Mouse (Mus musculus) cerebral cortex, adult 2 months (tissue): ENCODE measurements around the gene Eif5a.

Experiments
- WGBS: fragments of 180-500 bp; shearing (Covaris S2); methylation state at CpG from one replicate; pipeline ENCODE4 v1.1.7; 2018; 5-methylcytosine and 5-hydroxymethylcytosine counted together

Eif5a gene

DNA sequence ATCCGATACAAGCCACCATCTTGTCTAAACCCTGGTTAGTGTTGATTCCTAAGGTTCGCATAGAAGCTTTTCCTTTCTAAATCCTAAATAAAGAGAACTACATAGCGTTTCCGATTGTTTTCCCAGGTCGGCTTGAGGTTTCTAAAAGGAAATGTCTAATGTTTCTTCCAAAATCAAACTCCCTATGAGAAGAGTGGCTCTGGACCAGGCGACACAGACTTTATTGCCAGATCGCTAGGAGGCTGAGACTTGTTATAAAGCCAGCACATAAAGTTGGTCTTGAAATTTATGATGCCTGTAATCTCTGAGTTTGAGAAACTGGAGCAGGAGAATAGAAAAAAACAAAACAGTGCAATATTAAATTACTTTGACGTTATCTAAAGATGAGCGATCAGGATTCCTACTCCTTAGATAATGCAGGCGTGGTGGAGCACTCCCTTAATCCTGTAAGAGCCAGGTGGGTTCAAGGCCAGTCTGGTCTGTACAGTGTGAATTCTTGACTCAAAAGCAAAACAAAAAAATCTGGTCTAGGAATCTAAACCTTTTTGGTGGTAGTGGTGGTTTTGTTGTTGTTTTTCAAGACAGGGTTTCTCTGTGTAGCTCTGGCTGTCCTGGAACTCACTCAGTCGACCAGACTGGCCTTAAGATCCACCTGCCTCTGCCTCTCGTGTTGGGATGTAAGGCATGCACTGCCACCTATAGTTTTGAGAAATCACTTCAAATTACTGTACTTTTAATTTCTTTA is 426 bp upstream of the Eif5a start:
- WGBS, result 3% methylated on average over 12 of the region's 12 CpGs

DNA sequence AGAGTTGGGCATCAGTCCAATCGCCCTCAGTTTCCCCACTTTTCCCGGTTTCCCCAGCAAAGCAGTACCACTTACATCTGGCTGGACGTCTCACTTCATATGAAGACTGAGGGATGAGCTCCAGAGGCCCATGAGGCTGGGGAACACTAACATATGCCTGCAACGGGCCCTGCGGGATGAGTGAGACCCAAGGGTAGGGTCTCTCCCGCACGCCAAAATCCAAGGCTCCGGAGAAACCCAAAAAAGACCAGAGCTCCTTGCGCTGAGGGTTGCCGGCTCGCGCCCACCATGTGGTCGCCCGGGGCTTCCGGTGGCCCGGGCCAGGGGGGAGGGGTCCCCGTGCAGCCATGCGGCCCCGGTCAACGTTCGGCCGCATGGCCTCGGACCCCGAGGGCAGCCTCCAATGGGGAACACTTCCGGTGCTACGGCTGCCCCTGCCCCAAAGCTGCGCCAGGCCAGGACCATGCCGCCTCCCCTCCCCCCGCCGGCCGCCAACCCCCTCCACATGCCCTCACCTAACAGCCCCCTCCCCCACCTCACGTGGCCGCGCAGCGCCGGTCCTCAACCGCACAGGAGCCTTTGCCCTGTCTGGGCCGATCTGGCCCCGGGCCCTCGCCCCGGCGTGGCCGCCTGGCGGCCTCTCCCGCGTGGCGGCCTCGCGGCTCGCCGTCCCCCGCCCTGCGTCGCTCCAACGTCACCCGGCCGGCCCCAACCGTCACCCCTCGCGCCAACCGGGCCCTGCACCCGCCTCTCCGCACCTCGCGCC is 1.3 kb downstream of the Eif5a start:
- WGBS, result 1% methylated on average over 64 of the region's 65 CpGs

DNA sequence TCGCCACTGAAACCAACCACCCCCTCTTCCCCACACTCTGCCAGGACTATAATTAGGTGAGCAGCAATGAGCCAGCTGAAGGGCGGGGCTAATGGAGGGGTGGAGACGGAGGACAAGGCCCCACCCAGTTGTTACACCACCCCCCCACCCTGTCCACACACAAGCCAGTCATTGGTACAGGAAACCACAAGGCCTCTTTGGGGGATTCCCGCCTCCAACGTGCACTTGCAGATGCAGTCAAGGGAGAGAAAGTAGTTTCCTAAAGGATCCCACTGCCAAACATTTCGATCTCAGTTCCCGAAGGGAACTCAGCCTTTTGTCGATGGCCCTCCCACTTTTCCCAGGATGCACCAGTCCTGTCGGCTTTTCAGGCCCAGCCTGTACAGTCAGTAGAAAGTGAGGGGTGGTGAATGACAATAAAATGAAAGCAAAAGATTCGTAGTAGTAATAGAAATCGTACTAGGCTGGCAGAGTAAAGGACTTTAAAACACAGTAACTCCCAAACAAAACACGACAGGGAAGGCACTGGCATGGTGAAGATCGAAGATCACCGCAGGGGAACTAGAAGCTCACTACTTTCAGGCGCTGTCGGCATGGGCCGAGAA is 2.0 kb downstream of the Eif5a start:
- under 1% methylated on average over 17 of the region's 17 CpGs for WGBS

DNA sequence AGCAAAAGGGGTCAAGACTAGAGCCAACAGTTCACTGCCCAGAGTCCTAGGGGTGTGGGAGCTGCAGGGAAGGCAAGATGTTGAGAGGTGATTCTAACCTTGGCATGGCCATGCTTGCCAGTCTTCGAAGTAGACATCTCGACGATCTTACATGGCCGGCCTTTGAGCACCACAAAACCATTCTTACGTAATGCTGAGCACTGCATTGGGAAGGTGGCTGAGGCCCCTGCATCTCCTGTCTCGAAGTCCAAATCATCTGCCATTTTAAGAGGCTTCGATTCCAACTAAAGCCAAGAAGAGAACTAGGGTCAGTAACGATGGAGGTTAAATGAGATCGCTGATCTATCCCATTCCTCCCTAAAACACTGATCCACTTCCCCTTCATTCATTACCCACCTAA is 2.7 kb downstream of the Eif5a start:
- WGBS, result 67% methylated on average over 9 of the region's 9 CpGs

DNA sequence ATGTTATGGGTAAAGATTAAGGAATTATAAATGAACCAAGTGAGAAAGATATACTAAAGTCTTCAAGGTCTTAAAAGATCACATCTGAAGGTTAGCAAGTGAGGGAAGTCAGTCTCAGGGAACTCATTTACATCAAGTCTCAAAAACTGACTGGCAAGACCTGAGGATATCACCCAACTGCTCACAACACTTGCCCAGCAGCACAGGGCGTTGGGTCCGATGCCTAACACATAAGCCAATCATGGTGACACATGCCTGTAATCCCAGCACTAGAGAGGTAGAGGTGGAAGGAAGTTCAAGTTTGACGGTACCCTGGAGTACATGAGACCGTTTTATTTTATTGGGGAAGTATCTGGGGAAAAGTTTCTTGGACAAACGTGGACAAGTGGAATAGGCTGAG is 3.6 kb downstream of the Eif5a start:
- WGBS, result 78% methylated on average over 5 of the region's 5 CpGs

DNA sequence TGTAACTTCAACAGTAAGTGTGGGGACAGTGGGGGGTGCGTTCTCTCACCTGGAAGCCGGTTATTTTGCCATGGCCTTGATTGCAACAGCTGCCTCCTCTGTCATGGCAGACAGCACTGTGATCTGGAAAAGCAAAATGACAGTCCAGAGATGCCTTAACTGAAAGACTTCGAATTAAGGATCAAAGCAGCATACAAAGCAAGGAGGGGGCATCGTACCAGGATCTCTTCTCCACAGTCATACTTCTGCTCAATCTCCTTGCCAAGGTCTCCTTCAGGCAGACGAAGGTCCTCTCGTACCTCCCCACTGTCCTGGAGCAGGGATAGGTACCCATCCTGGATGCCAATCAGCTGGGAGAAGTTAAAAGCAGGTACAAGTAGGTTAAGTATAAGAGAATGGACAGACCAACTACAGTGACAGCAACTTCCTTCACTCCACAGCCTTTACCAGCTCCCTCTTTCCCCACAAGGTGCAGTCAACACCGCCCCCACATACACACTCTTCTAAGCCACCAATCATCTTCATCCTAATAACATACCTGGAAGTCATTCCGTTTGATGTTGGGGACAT is 4.3 kb downstream of the Eif5a start:
- WGBS, result 81% methylated on average over 8 of the region's 8 CpGs

DNA sequence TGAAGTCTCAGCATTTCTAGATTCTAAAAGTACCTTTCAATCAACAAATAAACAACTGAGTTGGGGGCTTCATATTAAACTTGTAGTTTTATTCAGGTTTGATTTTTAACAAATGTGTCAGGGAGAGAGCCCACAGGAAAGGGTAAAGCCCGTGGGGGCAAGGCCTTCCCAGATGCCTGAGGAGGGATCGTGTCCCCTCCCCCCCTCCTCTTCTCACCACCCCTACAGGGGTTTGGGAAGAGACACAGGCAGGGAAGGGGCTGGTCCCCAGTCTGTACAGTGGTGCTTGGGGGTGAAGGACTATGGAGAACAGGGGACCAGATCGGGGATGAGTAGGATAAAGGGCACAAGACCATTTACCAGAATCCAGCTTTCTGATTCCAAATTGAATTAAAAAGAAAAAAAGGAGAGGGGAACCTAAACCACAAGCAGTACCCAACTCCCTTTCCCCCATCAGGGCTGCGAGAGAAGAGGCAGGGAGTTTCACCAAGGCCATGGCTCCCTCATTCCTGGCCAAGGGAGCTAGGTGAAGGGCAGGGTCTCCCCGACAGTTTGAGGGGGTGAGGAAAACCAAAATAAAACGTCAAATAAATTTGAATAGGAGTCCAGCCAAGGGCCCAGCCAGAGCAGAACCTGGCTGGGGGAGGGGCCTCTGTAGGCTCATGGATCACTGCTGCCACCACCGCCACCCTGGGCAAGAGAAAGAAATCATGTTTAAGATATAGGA is 4.9 kb downstream of the Eif5a start:
- 48% methylated on average over 7 of the region's 7 CpGs for WGBS

DNA sequence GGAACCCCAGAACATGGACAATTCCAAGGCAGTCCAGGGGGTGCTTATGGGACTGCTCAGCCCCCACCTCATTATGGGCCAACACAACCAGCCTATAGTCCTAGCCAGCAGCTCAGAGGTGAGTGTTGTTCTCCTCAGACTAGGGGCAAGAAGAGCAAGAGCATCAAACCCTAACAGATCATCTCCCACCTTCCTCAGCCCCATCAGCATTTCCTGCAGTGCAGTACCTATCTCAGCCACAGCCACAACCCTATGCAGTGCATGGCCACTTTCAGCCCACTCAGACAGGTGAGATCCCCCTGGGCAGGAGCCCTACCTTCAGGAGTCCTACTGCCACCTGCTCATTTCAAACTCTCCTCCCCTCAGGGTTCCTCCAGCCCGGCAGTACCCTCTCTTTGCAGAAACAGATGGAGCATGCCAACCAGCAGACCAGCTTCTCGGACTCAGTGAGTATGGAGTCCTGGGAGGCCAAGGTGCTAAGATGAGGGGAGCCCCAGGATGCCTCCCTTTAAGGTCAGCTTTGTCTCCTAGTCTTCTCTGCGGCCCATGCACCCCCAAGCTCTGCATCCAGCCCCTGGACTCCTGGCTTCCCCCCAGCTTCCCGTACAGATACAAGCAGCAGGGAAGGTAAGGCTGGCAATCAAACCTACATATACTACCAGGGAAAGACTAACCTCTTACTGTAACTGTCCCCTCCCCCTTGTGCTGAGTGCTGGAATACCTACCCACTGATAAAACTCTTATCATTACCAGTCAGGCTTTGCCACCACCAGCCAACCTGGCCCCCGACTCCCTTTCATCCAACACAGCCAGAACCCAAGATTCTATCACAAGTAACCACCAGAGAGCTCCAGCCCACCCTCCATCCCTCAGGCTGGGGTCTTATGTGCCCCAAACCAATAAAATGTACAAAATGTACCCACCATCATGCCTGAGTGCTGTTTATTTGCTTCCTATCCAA is 5.8 kb downstream of the Eif5a start:
- 50% methylated on average over 5 of the region's 5 CpGs for WGBS

DNA sequence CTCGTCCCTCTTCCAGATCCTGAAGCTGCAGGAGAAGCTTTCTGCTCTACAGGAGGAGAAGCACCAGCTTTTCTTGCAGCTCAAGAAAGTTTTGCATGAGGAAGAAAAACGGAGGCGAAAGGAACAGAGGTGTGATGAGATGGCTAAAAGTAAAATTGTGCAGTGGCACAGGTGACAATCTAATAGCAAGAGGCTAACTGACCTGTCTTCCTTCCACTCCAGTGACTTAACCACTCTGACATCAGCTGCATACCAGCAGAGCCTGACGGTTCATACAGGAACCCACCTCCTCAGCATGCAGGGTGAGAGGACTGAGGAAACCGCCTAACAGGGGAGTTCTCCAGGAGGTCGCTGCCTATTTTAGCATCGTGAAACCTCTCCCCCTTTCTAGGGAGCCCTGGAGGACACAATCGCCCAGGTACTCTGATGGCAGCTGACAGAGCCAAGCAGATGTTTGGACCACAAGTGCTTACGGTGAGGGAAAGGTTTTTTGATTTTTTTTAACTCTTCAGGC is 6.8 kb downstream of the Eif5a start:
- 32% methylated on average over 9 of the region's 9 CpGs for WGBS

DNA sequence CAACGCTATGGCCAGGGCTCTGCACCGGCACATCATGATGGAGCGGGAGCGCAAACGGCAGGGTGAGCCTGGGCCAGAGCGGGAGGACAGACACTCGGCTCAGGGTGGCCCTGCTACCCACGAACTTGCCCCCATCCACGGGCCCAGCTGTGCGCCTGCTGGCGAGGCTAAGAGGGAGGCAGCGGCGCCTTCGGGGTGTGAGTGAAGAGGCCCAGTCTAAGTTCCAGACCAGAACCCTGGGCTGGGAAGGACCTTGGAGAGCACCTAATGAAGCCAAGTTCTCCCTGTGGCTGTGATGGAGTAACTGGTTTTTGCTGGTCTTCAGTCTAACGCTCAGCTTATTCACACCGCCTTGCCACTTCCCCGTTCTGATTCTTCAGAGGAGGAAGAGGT is 7.4 kb downstream of the Eif5a start:
- WGBS, result 1% methylated on average over 17 of the region's 17 CpGs

DNA sequence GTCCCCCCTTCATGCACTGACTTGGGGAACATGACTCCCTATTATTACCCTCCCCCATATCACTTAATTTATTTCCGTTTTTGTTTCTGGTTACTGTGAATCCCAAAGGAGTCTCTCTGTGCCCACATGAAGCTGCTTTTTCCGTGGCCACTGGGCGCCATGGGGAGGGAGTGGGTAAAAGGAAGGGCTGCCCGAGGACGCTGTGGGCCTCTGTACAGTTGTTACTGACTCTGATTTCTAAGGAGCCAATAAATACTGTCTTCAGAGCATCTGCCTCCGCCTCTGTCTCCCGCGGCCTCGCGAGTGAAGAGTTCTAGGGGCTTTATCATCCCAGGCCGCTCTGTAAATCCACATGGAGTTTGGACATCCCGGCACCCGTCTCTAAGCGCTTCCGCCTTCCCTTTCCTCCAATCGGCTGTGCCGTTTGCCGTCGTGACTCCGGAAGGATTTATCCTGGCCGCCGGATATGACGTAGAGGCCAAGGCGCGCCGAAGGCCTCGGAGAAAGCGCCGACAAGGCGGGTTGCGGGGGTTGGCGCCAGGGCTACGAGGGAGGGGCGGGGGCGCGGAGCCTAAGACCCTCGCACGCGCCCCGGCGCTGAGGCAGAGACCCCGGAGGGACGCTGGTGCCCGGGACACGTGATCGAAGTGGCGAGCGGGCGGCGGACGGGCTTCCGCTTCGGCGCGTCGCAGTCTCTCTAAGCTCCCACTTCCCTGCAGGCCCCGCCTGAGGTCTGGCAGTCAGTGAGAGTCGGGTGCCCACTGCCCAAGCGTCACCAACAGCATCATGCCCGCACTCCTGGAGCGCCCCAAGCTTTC is 8.0 kb downstream of the Eif5a start, which contains the start of gene Gps2:
Gps2 (plus strand) TSS at position 335 of the 818 bp plus-strand sequence.
- 2% methylated on average over 61 of the region's 61 CpGs for WGBS

DNA sequence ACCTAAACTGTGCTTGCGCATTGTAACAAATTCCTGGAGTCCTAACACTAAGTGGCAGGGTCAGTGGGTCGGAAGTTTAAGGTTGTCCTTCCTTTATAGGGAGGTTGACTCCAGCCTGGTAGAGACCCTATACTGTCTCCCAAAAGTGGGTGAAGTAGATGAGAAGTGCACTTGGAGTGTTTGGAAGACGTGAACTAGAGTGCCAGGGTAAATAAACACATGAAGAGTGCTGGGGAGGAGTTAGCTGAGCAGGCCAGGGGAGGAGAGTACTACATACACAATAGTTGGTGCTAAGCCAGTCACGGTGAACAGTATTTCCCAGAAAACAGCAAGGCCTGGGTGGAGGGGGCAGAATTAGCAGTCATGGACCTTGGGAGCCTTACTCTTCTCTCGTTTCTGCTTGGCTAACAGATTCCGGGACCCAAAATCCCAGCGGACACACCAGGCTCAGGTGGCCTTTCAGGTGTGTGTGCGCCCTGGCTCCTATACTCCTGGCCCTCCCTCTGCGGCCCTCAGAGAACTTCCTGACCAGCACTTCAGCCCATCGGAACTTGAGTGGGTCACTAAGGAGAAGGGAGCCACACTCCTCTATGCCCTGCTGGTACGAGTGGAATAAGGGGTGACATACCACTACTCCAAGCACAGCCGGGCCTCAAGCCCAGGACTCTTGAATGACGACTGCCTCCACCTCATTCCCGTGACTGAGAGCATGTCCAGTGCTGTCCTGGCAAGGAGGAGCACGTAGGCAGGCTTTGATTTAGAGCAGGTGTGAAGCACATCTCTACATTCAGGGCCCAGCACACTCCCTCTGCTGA is 8.8 kb downstream of the Eif5a start:
- 76% methylated on average over 15 of the region's 15 CpGs for WGBS

DNA sequence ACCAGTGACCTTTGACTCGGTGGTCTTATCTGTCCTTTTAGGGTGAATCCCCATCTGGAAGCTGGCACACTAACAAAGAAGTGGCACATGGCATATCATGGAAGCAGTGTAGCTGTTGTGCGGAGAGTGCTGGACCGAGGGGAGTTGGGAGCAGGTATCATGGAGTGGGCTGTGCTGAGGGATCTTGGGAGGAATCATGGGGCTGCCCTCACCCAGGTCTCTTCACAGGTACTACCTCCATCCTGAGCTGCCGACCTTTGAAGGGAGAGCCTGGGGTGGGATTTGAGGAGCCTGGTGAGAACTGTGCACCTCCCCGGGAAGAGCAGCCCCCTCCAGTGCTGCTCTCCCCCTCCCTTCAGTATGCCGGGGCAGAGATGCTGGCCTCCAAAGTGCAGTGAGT is 10.1 kb downstream of the Eif5a start:
- 88% methylated on average over 6 of the region's 6 CpGs for WGBS

DNA sequence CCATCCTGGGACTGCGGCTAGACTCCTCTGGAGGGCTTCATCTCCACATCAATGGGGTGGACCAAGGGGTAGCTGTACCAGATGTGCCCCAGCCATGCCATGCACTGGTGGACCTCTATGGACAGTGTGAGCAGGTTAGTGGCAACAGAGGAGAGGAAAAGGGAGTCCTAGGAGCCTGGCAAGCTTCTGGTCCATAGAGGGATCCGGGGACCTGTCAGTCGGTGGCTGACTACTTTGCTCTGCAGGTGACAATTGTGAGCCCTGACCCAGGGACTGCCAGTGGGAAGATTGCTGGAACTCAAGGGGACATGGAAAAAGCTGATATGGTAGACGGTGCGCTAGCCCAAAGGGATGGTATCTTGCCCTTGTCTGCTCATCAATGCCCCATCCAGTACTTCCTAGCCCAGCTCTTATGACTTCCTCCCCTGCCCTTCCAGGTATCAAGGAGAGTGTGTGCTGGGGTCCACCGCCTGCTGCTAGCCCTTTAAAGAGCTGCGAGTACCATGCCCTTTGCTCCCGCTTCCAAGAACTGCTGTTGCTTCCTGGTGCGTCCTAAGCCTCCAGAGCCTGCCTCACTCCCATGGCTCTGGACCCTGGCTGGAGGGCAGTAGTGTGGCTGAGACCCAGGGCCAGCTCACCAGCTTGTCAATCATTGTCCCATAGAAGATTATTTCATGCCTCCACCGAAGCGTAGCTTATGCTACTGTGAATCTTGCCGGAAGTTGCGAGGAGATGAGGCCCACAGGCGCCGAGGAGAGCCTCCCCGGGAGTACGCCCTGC is 10.8 kb downstream of the Eif5a start:
- 95% methylated on average over 17 of the region's 17 CpGs for WGBS

DNA sequence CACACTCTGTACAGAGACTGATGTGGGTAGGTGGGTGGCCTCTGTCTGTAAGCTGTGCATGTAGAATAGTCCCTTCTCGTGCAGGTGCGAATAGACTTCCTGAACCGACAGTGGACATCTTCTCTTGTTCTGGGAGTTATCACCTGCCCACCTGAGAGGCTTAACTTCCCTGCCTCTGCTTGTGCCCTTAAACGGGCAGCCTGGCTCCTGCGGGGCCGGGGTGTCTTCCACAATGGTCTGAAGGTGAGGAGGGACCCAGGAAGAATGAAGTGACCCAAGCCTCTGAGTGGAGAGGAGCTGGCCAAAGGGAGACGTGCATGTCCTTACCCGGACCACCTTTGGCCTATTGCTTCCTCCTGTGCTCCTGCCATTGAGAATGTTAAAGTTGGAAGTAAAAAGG is 11.6 kb downstream of the Eif5a start:
- 92% methylated on average over 8 of the region's 8 CpGs for WGBS

DNA sequence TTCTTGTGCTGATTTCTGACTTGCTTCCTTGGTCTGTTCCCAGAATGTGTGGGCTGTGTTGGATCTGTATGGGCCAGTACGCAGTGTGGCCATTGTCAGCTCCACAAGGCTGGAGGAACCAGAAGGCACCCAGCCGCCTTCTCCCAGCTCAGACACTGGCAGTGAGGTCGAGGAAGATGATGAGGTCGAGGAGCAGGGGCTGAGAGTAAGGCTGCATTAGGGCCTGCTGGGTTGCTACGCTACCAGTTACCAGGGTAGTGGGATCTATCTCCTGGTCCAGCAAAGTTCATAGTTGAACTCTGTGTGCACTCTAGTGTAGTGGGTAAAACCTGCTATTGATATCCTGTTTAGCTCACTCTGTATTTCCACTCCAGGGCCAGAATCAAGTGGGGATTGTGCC is 12.6 kb downstream of the Eif5a start:
- 80% methylated on average over 5 of the region's 5 CpGs for WGBS

DNA sequence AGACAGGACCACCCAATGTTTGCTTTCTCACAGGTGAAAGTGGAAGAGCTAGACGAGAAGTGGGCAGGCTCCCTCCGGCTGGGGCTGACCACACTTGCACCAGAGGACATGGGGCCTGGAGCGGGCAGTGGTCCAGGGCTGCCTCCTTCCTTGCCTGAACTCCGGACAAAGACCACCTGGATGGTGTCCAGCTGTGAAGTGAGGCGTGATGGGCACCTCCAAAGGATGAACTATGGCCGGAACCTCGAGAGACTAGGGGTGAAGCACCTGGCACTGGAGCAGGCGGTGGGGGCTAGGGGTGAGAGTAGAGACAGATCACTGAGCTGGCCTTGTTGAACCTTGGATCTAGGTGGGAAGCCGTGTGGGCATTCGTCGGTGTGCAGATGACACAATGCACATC is 13.1 kb downstream of the Eif5a start:
- 87% methylated on average over 11 of the region's 11 CpGs for WGBS

DNA sequence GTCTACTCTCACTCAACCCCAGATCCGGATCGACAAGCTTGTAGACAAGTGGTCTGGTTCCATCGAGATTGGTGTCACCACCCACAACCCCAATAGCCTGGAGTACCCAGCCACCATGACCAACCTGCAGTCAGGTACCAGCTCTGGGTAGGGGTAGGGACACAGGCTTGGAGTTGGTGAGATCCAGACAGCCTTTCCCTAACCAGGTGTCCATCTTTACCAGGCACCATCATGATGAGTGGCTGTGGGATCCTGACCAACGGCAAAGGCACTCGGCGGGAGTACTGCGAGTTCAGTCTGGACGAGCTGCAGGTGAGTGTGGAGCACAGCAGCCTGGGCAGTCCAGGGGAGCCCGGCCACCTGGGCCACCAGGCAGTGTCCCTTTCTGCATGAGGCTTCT is 17.4 kb downstream of the Eif5a start:
- WGBS, result 97% methylated on average over 9 of the region's 9 CpGs
